Mouse (Mus musculus) intestine, embryonic 16.5 days (tissue): ENCODE measurements around the gene Prmt8. TPM values are rescaled to one million over a fixed set of nuclear protein-coding genes. Genes with fewer than 3 reads are reported as not detected.

Source experiments
- ATAC-seq: fragments of 200-750 bp; cut with Nextera tagmentation; 2 replicates; pipeline ENCODE4 v1.8.0; 2017; ENCODE audit warnings: moderate TSS enrichment, moderate library complexity
- H3K27ac ChIP-seq: fragments of 300-500 bp; sonication (generic); 2 replicates; pipeline ENCODE4 v1.5.1; 2014; ENCODE audit warnings: mild to moderate bottlenecking, low read length
- H3K27me3 ChIP-seq: fragments of 300-500 bp; sonication (generic); replicated peaks from 2 replicates; pipeline ENCODE4 v1.6.1; 2014; ENCODE audit warnings: low read length, control low read depth, mixed read lengths; ENCODE audit not compliant: control insufficient read depth, insufficient read depth
- H3K36me3 ChIP-seq: fragments of 300-500 bp; sonication (generic); 2 replicates; pipeline ENCODE4 v1.6.1; 2014; ENCODE audit warnings: low read length, control low read depth; ENCODE audit not compliant: control insufficient read depth, insufficient read depth
- H3K4me1 ChIP-seq: fragments of 300-500 bp; sonication (generic); 2 replicates; pipeline ENCODE4 v1.6.1; 2014; ENCODE audit warnings: low read length, control low read depth, mixed read lengths; ENCODE audit not compliant: control insufficient read depth, insufficient read depth
- H3K4me2 ChIP-seq: fragments of 300-500 bp; sonication (generic); 2 replicates; pipeline ENCODE4 v1.6.1; 2014; ENCODE audit warnings: low read depth, low read length, control low read depth
- H3K4me3 ChIP-seq: fragments of 300-500 bp; sonication (generic); 2 replicates; pipeline ENCODE4 v1.5.1; 2014; ENCODE audit warnings: mild to moderate bottlenecking, low read length
- H3K9ac ChIP-seq: fragments of 300-500 bp; sonication (generic); 2 replicates; pipeline ENCODE4 v1.6.1; 2014; ENCODE audit warnings: low read depth, low read length
- H3K9me3 ChIP-seq: fragments of 300-500 bp; sonication (generic); 2 replicates; pipeline ENCODE4 v1.6.1; 2016; ENCODE audit warnings: low read length, control low read depth; ENCODE audit not compliant: control insufficient read depth
- WGBS: fragments of 180-500 bp; shearing (Covaris S2); extraction: QIAGEN DNeasy Blood & Tissue Kit; methylation state at CpG from one replicate; pipeline ENCODE4 v1.1.7; 2014; 5-methylcytosine and 5-hydroxymethylcytosine counted together
- polyA plus RNA-seq: library from polyadenylated mRNA; unstranded; fragments of >200 nt; fragmentation: Nextera tagmentation; extraction: Ambion mirVana; gene quantifications from 2 replicates; pipeline ENCODE4 v1.2.1, GENCODE M21; 2015

Gene Prmt8
- polyA plus RNA-seq, 1 experiment from 2014 or later: not detected

DNA sequence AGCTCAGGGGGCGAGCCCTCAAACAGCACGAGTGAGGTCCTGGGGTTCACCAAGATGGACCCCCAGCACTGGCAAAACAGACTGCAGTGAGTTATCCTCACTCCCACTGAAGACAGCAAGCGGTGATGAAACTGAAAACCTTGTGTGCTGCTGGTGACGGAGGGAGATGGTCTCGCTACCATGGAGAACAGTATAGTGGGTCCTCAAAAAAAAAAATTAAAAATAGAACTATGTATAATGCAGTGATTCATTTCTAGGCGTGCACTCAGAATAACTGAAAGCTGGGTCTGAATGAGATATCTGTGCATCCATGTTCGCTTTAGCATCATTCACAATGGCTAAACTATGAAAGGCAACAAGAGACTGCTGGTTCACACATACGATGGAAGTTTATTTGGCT is 20.5 kb downstream of the Prmt8 start:
- Histone ChIP-seq H3K36me3 (no peaks in the 10 kb centered on the region), H3K4me2 (no peak overlapping the region), H3K27me3 (no peaks in the 10 kb centered on the region), H3K27ac (no peak overlapping the region), H3K9me3 (no peaks in the 10 kb centered on the region), H3K4me3 (no peak overlapping the region), H3K4me1 (no peaks in the 10 kb centered on the region), H3K9ac (no peak overlapping the region)
- 83% methylated on average over 8 of the region's 8 CpGs for WGBS
- ATAC-seq: no peak

- no peak for ATAC-seq
- Histone ChIP-seq H3K4me1 (no peaks in the 10 kb centered on the region), H3K4me3 (no peak overlapping the region), H3K36me3 (no peaks in the 10 kb centered on the region), H3K27ac (no peak overlapping the region), H3K4me2 (no peak overlapping the region), H3K27me3 (no peaks in the 10 kb centered on the region), H3K9ac (no peak overlapping the region), H3K9me3 (no peaks in the 10 kb centered on the region)
- 91% methylated on average over 12 of the region's 12 CpGs for WGBS
These were observed 27.0 kb downstream of the Prmt8 start for GRCm38 (mm10) chr6:127742290-127742689.

DNA sequence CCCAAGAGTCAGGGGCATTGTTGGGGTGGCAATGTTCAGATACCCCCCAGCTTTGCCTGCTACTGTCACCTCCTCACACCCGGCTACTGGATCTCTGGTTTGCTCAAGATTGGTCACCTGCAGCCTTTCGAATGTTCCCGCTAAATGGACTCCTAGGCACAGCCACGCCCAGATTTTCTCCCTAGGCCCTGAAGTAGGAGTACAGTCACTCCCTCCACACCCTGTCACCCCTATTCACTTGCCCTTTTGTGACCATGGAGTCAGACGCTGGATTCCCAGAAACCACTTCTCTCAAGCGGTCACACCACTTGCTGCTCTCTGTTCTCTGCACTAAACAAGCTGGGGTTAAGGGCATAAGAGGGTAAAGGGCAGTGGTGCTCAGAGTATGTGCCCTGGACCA is 28.1 kb downstream of the Prmt8 start:
- Histone ChIP-seq H3K4me1 (no peaks in the 10 kb centered on the region), H3K4me2 (no peak overlapping the region), H3K9me3 (no peaks in the 10 kb centered on the region), H3K36me3 (no peaks in the 10 kb centered on the region), H3K4me3 (no peak overlapping the region), H3K27me3 (no peaks in the 10 kb centered on the region), H3K27ac (no peak overlapping the region), H3K9ac (no peak overlapping the region)
- 74% methylated on average over 6 of the region's 6 CpGs for WGBS
- ATAC-seq: no peak

DNA sequence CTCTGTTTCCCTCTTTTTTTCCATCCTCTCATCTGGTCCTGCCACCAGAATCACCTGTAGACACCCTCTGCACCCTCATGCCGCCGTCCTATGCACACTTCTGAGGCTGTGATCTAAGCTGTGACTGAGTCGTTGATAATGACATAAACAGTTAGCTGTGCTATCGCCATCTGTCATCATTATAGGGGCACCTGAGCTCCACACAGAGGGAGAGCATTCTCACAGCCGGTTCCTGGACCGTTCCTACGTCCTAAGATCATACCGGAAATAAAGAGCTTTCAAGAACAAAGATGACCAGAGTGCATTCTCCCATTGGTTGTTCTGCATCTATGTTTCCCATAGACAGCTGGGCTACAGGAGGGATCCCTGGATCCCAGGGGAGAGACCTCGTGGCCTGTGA is 28.6 kb downstream of the Prmt8 start:
- 68% methylated on average over 9 of the region's 9 CpGs for WGBS
- Histone ChIP-seq H3K9me3 (no peaks in the 10 kb centered on the region), H3K27ac (no peak overlapping the region), H3K9ac (no peak overlapping the region), H3K27me3 (no peaks in the 10 kb centered on the region), H3K36me3 (no peaks in the 10 kb centered on the region), H3K4me1 (no peaks in the 10 kb centered on the region), H3K4me2 (no peak overlapping the region), H3K4me3 (no peak overlapping the region)
- ATAC-seq: no peak

GRCm38 (mm10) chr6:127739921-127740320 is 29.4 kb downstream of the Prmt8 start:
- 73% methylated on average over 5 of the region's 5 CpGs for WGBS
- no peaks in the 10 kb centered on the region for H3K27me3 ChIP-seq
- H3K4me1 ChIP-seq: no peaks in the 10 kb centered on the region
- H3K4me3 ChIP-seq: no peak overlapping the region
- no peak overlapping the region for H3K4me2 ChIP-seq
- no peak overlapping the region for H3K9ac ChIP-seq
- no peaks in the 10 kb centered on the region for H3K36me3 ChIP-seq
- no peak for ATAC-seq
- H3K27ac ChIP-seq: no peak overlapping the region
- no peaks in the 10 kb centered on the region for H3K9me3 ChIP-seq

DNA sequence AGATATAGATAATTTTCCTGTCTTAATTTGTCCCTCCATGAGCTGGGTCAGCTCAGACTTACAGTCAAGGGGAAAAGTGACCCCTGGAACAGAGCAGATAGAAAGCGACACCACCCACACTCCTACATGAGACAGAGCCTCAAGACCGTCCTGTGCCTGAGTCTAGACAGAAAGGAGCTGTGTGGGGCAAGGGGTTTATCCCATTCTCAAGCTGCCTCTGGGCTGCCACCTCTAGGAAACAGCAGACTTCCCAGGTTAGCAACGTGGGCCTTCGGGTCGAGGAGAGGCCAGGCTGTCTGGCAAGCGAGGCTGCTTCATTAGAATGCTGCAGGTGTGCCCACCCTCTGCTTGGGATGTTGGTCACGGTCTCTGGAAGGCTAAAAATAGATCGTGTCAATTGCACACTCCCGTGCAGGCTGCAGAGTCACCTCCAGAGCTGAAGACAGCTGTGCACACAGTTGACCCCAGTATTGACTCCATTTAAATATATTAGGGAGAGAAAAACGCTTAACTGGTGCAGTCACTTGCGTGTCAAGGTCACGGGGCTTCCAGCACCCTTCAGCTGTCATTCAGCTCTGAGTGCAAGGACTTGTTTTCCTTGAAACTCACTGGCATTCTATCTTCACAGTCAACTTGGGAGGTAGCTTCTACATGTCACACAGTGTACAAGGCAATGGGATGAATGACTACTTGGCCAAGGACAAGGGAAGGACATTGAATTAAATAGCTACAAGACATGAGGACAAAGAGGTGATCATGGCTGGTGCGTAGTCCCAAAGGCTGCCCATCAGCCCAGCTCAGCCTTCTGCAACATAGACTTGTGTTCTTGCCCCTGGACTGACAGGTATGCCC is 33.9 kb downstream of the Prmt8 start:
- H3K9ac ChIP-seq: no peak overlapping the region
- no peaks in the 10 kb centered on the region for H3K36me3 ChIP-seq
- ATAC-seq: no peak
- H3K4me3 ChIP-seq: no peak overlapping the region
- H3K4me1 ChIP-seq: no peaks in the 10 kb centered on the region
- no peak overlapping the region for H3K4me2 ChIP-seq
- no peak overlapping the region for H3K27ac ChIP-seq
- no peaks in the 10 kb centered on the region for H3K9me3 ChIP-seq
- WGBS: 63% methylated on average over 13 of the region's 13 CpGs
- H3K27me3 ChIP-seq: no peaks in the 10 kb centered on the region

DNA sequence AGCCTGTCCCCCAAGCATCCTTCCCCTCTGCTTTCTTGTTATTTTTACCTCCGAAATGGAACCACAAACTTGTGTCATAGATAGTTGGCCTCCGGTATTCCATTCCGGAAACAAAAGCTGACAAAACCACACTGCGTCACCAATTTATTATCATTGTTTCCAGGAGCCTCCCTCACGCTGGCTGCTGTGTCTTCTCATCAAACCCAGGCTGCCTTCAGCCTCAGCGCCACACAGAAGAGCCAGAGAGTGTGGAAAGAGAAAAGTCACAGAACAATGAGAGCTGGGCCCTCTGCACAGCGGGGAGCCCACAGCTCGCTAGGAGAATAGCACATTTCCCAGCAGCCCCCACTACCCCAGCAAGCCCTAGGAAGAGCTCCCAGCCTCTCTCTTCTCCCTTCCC is 46.1 kb downstream of the Prmt8 start:
- Histone ChIP-seq H3K27ac (no peak overlapping the region), H3K36me3 (no peaks in the 10 kb centered on the region), H3K4me3 (no peak overlapping the region), H3K27me3 (no peaks in the 10 kb centered on the region), H3K9me3 (no peaks in the 10 kb centered on the region), H3K4me2 (no peak overlapping the region), H3K4me1 (no peaks in the 10 kb centered on the region), H3K9ac (no peak overlapping the region)
- WGBS: 54% methylated on average over 8 of the region's 8 CpGs
- no peak for ATAC-seq

- H3K4me1 ChIP-seq: peaks cover 6% of the 10 kb centered on the region
- no peak for ATAC-seq
- no peaks in the 10 kb centered on the region for H3K27me3 ChIP-seq
- no peak overlapping the region for H3K27ac ChIP-seq
- no peak overlapping the region for H3K9ac ChIP-seq
- no peak overlapping the region for H3K4me2 ChIP-seq
- WGBS: 87% methylated on average over 14 of the region's 14 CpGs
- H3K9me3 ChIP-seq: no peaks in the 10 kb centered on the region
- no peak overlapping the region for H3K4me3 ChIP-seq
- no peaks in the 10 kb centered on the region for H3K36me3 ChIP-seq
These were observed 49.4 kb downstream of the Prmt8 start for GRCm38 (mm10) chr6:127719875-127720274.

DNA sequence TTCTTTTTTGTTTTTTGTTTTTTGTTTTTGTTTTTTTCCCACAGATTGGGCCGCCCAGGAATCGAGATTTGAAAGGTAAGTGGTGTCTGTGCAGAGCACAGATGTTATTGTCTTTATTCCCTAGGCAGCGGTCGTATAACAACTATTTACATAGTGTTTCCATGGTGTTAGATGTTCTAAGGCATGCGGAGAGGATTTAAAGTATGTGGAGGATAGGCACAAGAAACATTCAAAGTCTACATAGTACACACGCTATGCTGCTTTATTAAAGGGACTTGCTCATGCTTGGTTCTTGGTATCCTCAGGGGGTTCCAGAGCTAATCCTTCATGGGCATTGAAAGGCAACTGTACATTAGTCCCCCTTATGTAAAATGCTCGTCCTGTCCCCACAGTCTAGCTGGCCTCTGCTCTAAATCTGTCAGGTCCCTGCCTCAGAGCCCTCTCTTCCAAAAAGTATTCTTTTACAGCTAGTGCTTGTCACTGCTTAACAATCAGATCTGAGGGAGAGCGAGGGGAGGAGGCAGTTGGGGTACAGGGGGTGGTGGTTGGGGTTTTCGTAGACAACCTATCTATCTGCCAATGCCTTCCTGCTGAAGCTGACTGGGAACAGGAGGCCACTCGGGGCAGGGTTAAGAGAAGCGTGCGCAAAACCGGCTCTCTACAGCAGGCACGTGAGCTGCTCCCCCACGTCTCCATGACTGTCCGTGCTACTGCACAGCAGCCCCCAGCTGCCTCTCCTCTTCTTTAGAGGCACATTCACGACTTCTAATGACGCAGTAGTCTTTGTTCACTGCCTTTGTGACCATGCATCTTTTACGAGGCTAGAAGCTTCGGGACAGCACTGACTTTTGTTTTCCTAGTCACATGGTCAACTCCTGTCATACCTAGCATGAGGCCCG is 51.8 kb downstream of the Prmt8 start:
- H3K4me2 ChIP-seq: no peak overlapping the region; the same call in 1 of the 2 replicates
- peaks cover 6% of the 10 kb centered on the region for H3K4me1 ChIP-seq
- H3K27me3 ChIP-seq: no peaks in the 10 kb centered on the region
- no peak; the same call in 1 of the 2 replicates for ATAC-seq
- H3K9me3 ChIP-seq: no peaks in the 10 kb centered on the region
- no peaks in the 10 kb centered on the region for H3K36me3 ChIP-seq
- WGBS: 40% methylated on average over 21 of the region's 21 CpGs
- H3K27ac ChIP-seq: no peak overlapping the region
- no peak overlapping the region for H3K9ac ChIP-seq
- no peak overlapping the region for H3K4me3 ChIP-seq
